In the genomic region with DNA sequence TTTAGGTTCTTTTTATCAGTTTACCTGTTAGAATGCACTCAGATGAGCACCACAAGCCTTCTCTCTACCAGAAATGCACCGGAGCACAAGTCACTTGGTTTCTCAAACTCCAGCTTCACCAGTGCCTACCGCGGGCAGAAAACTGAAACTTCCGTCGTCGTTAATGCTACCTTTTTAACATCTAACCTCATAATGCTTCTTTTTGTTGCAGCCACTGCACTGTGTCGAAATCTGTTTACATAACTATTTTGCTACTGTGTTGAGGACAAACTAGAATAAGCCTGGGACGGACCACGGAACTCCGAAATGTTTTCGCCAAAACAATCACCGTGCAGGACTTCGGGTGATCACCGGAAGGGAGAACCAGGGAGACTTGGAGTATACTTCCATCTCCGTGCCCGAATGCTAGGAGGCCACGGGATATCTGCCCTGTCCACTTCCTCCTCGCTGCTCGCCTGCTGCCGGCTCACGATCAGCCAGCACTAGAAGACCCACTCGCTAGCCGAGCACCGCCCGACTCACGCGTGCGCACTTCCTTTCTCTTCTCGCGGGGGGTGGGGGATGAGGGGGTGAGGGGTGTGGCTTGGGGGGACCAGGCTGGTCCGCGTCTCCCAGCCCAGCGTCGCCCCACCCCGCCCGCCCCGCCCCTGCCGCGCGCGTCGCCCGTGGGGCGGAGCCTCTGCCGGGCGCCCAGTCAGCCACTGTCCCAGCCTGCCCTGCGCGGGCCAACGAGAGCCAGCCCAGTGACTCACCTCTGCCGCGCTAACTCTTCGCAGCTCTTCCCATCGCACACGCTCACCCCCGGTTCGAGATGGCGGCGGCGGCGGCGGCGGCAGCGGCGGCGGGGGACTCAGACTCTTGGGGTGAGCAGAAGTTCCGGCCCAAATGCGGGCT, we compare ENCODE assay signal across 8 mouse cellular contexts. TPM values are rescaled to one million over a fixed set of nuclear protein-coding genes. Genes with fewer than 3 reads are reported as not detected.
DNase-seq lines count a peak whose midpoint lies in the region; ATAC-seq and TF ChIP-seq lines count a peak whose summit lies in the region.

A gene (plus strand): TSS at position 685 of the 894 bp plus-strand sequence.

- H3K36me3 ChIP-seq in embryonic facial prominence, embryonic 14.5 days (ENCODE audit: control insufficient read depth, insufficient read depth, low read length) = peaks cover 5% of the 10 kb centered on the region; the same call in 1 of the 2 replicates
- peaks cover 10% of the 10 kb centered on the region for H3K36me3 ChIP-seq in limb, embryonic 14.5 days (ENCODE audit: control insufficient read depth, insufficient read depth, low read length)
- no peaks in the 10 kb centered on the region for H3K36me3 ChIP-seq in midbrain, postnatal 0 days (ENCODE audit: insufficient read depth, low read length)

- peak; percentile 91 for DNase-seq in 3T3-L1 (ENCODE audit: low read depth, low spot score)
- peak; percentile 73 to 83 for DNase-seq in adrenal gland, postnatal 4 days (ENCODE audit: low spot score in 2 of 2)
- DNase-seq in embryonic facial prominence, embryonic 14.5 days (ENCODE audit: low spot score) = peak; percentile 96
- peak; percentile 88 for DNase-seq in heart, adult 8-10 months (ENCODE audit: low spot score)
- peak; percentile 88 for DNase-seq in kidney, adult 9 months
- peak; percentile 94 for DNase-seq in limb, embryonic 14.5 days (ENCODE audit: low spot score)
- DNase-seq in midbrain, postnatal 0 days (ENCODE audit: low spot score) = peak; percentile 95
- peak; percentile 81 to 84 for DNase-seq in spleen, postnatal 14 days (ENCODE audit: low spot score in 2 of 2)

- no peak for TF ChIP-seq CTCF in midbrain, postnatal 0 days (IDR thresholded peaks at IDR 0.05)

- TF ChIP-seq POLR2A in limb, embryonic 14.5 days (IDR thresholded peaks at IDR 0.05; ENCODE audit: borderline replicate concordance, extremely low read depth, insufficient read depth, insufficient read length) = peak; percentile 98; the same call in 1 of the 2 replicates

- peak within 1 kb of the TSS; percentile 66 for H3K4me2 ChIP-seq in embryonic facial prominence, embryonic 14.5 days (ENCODE audit: low read depth, low read length)
- peak within 1 kb of the TSS; percentile 65 for H3K4me2 ChIP-seq in limb, embryonic 14.5 days (replicated peaks; ENCODE audit: low read depth, low read length, severe bottlenecking)
- H3K4me2 ChIP-seq in midbrain, postnatal 0 days (ENCODE audit: low read depth, low read length, poor library complexity, severe bottlenecking) = peak within 1 kb of the TSS; percentile 81

- H3K4me3 ChIP-seq in embryonic facial prominence, embryonic 14.5 days (ENCODE audit: low read depth, low read length) = peak within 1 kb of the TSS; percentile 97
- H3K4me3 ChIP-seq in limb, embryonic 14.5 days (replicated peaks; ENCODE audit: low read length) = peak within 1 kb of the TSS; percentile 81
- H3K4me3 ChIP-seq in midbrain, postnatal 0 days (ENCODE audit: low read depth, low read length) = peak within 1 kb of the TSS; percentile 87

- peak within 1 kb of the TSS; percentile 94 for H3K9ac ChIP-seq in embryonic facial prominence, embryonic 14.5 days (ENCODE audit: low read depth, low read length)
- peak within 1 kb of the TSS; percentile 90 for H3K9ac ChIP-seq in limb, embryonic 14.5 days (ENCODE audit: low read depth, low read length, severe bottlenecking)
- peak within 1 kb of the TSS; percentile 73 for H3K9ac ChIP-seq in midbrain, postnatal 0 days (replicated peaks; ENCODE audit: low read length, poor library complexity, severe bottlenecking)

- no peaks in the 10 kb centered on the region for H3K9me3 ChIP-seq in embryonic facial prominence, embryonic 14.5 days (ENCODE audit: control insufficient read depth, low read length)
- H3K9me3 ChIP-seq in limb, embryonic 14.5 days (ENCODE audit: control insufficient read depth, low read length) = no peaks in the 10 kb centered on the region
- no peaks in the 10 kb centered on the region for H3K9me3 ChIP-seq in midbrain, postnatal 0 days (ENCODE audit: low read length)

- H3K4me1 ChIP-seq in embryonic facial prominence, embryonic 14.5 days (ENCODE audit: control insufficient read depth, insufficient read depth, low read length) = peaks cover 8% of the 10 kb centered on the region
- peaks cover 7% of the 10 kb centered on the region; the same call in 1 of the 2 replicates for H3K4me1 ChIP-seq in limb, embryonic 14.5 days (ENCODE audit: control insufficient read depth, insufficient read depth, low read length)
- 0 out of 2 replicates have a peak, but pooled peaks cover 3% of the 10 kb centered on the region for H3K4me1 ChIP-seq in midbrain, postnatal 0 days (ENCODE audit: insufficient read depth, low read length)

- under 1% methylated on average over 43 of the region's 67 CpGs for WGBS in embryonic facial prominence, embryonic 14.5 days
- under 1% methylated on average over 39 of the region's 67 CpGs for WGBS in limb, embryonic 14.5 days
- under 1% methylated on average over 61 of the region's 67 CpGs for WGBS in midbrain, postnatal 0 days

- no peaks in the 10 kb centered on the region for H3K27me3 ChIP-seq in embryonic facial prominence, embryonic 14.5 days (replicated peaks; ENCODE audit: control insufficient read depth, insufficient read depth, low read length)
- H3K27me3 ChIP-seq in limb, embryonic 14.5 days (ENCODE audit: control insufficient read depth, insufficient read depth, low read length) = no peaks in the 10 kb centered on the region
- H3K27me3 ChIP-seq in midbrain, postnatal 0 days (ENCODE audit: insufficient read depth, low read length) = no peaks in the 10 kb centered on the region

- peak; percentile 99 for ATAC-seq in embryonic facial prominence, embryonic 14.5 days (ENCODE audit: low read depth)
- ATAC-seq in limb, embryonic 14.5 days (ENCODE audit: low FRiP score, low read depth) = peak; percentile 99
- peak; percentile 100 for ATAC-seq in midbrain, postnatal 0 days (ENCODE audit: low FRiP score)

- H3K27ac ChIP-seq in embryonic facial prominence, embryonic 14.5 days (replicated peaks; ENCODE audit: low read depth, low read length) = peak within 1 kb of the TSS; percentile 84
- peak within 1 kb of the TSS; percentile 85 for H3K27ac ChIP-seq in limb, embryonic 14.5 days (replicated peaks; ENCODE audit: low read depth, low read length)
- H3K27ac ChIP-seq in midbrain, postnatal 0 days (ENCODE audit: low read depth, low read length) = peak within 1 kb of the TSS; percentile 44

RNA-seq across cellular contexts. Expression of the gene that starts here (rescaled TPM):
- 10 to 100 TPM; 20.9 to 22.9 TPM for total RNA-seq in adrenal gland, postnatal 4 days (2021)
- 10.9 and 13.1 TPM in 2 replicates for polyA plus RNA-seq in embryonic facial prominence, embryonic 14.5 days (2014; fragmentation: Nextera tagmentation; extraction: Ambion mirVana)
- total RNA-seq in heart, adult 8-10 months (2022) = 10 to 100 TPM; 22.2 to 24.9 (median 23.2) TPM
- polyA plus RNA-seq in limb, embryonic 14.5 days (2012; rRNA removed) = 13.7 and 17.9 TPM in 2 replicates
- 11.0 and 12.1 TPM in 2 replicates for polyA plus RNA-seq in limb, embryonic 14.5 days (2014; fragmentation: Nextera tagmentation; extraction: Ambion mirVana)
- total RNA-seq in midbrain, postnatal 0 days (2014; rRNA removed) = 13.5 and 24.2 TPM in 2 replicates
- polyA plus RNA-seq in midbrain, postnatal 0 days (2015; fragmentation: Nextera tagmentation; extraction: Ambion mirVana) = 11.1 and 12.3 TPM in 2 replicates

Comparison
In these comparisons a context has a peak if more than half of its experiments do, and no peak if none do; other contexts are left out.
1. Peak in every context shown above with its lines: DNase-seq, ATAC-seq, H3K4me3 ChIP-seq and H3K27ac ChIP-seq.